Mouse (Mus musculus) forelimb bud, embryonic 11.5 days (tissue): ENCODE measurements around the gene Tmem266.

Experiments used
- DNase-seq: peaks from one replicate; pipeline ENCODE4 v3.0.0-alpha.2; 2012; ENCODE audit warnings: low read depth, low spot score

The Tmem266 gene

GRCm38 (mm10) chr9:55326515-55327233 is at the start of gene Tmem266, which contains the start of gene Nrg4:
Tmem266 (plus strand) TSS chr9:55326913.
Nrg4 (minus strand) TSS chr9:55326844.
- peak; percentile 67 for DNase-seq

DNA sequence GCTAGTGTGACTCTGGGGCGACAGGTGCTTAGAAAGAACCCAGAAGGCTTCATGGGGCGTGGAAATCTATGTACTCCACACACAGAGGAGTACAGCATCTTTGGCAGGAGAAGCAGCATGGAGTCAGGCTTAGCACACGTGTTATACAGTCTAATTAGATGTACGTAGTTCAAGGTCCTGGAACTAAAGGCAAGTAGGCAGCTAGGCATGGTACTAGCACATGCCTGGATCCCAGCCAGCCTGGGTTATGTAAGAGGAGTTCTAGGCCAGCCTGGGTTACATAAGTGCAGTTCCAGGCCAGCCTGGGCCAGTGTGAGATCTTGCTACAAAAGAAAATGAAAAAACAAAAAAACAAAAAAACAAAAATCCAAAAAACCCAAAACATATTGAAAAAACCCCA is 49.2 kb upstream of the Tmem266 start:
- DNase-seq, result no peak

DNA sequence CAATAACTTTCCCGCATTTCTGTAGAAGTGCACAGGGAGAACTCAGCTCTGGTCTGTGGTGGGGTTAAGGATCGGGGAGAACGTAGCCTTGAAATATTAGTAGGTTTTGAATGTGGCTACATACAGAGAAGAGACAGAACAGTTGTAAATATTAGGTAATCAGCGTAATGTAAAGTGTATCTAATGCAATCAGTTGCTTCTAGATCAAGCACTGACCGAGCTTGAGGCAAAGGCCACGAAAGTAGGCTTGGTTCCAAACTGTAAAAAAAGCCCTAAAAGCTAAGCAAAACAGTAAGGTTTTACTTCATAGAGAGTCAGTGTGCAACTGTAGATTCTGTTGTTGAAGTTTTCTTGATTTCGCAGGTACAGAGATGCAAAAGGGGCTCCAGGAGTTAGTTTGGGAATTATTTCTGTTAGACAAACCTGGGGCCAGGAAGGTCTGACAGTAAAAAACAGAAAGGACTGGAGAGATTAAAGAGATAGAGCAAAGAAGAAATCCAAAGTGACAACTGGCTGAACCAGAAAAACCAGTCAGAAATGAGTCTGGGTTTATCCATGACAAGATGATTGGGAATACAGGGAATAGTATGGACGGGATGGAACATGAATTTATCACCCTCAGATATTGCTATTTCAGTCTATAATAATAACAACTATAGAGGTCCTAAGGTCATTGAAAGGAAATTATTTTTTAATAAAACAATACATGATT is 47.4 kb upstream of the Tmem266 start:
- DNase-seq, result no peak

- DNase-seq, result peak; percentile 57
Measured at GRCm38 (mm10) chr9:55283516-55283915, 43.2 kb upstream of the Tmem266 start.

- DNase-seq, result no peak
Measured at GRCm38 (mm10) chr9:55285197-55285596, 41.5 kb upstream of the Tmem266 start.

DNA sequence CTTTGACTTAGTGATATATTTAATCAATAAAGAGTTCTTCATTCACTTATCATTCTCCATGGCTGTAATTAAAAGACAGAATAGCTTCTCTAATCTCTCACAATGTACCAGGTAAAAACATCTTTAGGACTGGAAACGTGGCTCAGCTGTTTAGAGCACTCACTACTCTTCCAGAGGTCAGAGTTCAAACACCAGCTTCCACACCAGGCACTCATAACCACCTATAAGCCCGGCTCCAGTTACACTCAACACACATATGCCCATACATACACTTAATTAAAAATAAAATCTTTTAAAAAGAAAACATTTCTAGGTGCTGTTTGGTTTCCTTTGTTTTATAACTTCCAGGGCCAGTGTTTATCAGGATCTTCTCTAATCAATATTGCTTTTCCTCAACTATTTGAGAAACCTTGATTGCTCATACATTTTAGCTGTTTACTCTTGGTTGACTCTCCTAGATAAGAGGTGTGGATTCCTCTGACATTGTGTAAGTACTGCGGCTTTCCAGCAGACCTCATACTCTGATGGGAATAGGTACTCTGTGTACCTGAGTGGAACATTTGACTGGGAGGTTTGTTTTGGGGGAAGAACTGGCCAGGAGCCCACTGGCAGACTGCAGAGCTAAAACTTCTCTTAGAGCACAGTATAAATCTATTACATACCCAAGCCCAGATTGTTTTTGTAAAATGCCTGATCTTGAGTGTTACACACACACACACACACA is 37.1 kb upstream of the Tmem266 start:
- DNase-seq, result no peak

DNA sequence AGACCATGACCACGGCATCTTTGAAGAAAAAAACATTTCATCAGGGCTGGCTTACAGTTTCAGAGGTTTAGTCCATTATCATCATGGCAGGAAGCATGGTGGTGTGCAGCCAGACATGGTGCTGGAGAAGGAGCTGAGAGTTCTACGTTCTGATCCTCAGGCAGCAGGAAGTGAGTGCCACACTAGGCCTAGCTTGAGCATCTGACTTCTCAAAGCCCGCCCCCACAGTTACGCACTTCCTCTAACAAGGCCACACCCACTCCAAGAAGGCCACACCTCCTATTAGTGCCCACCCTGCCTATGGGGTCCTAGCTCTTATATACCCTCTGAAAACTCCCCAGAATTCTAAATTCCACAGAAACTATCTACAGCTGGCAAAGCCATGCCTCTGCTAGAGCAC is 34.7 kb upstream of the Tmem266 start:
- DNase-seq, result no peak

- DNase-seq, result peak; percentile 19
Measured at GRCm38 (mm10) chr9:55296221-55296620, 30.5 kb upstream of the Tmem266 start.

DNA sequence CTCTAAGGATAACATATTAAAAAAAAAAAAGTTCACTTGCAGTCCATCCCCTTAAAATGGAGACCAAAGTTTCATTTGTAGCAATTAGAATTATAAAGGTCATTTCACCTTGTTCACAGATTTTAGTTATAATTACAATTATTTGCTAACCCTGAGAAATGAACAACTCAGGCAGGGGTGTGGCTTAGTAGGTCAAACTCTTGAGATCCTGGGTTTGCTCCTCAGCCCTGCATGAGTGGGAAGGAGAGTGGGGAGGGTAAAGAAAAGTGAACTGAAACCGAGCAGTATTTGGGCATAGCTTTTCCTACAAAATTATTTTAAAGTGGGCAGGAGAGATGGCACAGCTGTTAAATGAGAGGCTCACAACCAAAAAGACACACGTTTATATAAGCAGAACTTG is 19.6 kb upstream of the Tmem266 start:
- DNase-seq, result no peak

GRCm38 (mm10) chr9:55307557-55307956 is 19.2 kb upstream of the Tmem266 start:
- no peak for DNase-seq

DNA sequence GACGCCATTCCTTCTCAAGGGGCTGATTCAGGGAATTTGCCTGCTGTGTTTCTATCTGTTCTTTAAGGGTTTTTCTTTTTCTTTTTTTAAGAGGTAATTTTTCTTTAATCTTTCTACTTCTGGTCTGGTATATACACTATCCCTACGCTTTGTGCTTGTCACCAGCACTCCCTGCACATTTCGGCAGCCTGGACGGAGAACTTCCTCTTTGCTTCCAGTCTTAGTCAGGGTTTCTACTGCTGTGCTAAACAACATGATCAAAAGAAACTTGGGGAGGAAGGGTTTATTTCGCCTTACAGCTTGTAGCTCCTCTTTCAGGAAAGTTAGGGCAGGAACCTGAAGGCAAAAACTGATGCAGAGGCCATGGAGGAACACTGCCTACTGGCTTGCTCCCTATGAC is 18.3 kb upstream of the Tmem266 start:
- DNase-seq, result no peak

DNA sequence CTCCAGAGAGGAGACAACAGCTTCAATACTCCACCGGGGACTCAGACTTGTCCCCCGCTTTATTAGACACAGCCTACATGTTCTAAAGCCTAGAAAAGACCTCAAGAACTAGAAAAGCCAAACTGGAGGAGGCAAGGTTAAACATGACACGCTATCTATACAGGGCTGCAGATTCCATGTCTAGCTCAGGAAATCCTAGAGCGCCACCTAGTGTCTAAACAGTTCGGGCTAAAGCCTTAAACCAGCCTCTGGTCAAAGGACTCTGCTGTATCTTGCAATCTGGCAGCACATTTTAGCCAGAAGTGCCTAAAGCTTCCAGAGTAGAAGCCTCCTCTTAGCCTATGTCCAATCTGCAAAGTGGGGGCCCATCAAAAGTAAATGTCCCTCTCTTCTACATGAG is 15.2 kb upstream of the Tmem266 start:
- peak; percentile 83 for DNase-seq

DNA sequence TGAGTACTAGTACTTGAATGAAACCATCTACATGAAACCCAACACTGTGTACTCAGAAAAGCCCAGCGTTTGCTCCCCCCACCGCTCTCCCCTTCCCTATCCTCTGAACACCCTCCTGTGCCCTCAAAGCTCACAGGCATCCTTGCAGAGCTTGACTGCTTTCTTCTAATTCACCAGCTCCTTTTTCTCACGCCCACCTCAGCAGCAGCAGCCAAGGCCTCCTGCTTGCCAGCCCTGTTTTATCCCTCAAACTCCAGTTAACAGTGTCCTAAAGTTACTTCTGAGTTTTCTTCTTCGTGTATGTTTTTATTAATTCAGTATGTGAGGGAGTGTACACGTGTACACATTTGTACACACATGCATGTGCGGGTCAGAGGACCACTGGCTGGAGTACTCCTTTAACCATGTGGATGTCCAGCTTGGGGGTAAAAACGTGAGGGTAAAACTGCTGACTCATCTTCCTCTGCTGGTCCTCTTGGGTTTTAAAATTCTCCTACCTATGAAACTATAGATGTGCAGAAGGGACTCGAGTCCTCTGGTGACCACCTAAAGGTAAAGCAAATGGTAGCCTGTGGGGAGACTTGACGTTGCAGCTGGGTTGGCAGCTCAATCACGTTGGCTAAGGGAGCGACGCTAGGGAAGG is 13.0 kb upstream of the Tmem266 start:
- DNase-seq, result no peak

GRCm38 (mm10) chr9:55322641-55323040 is 4.1 kb upstream of the Tmem266 start:
- no peak for DNase-seq

- no peak for DNase-seq
Measured at GRCm38 (mm10) chr9:55324085-55324484, 2.6 kb upstream of the Tmem266 start.

DNA sequence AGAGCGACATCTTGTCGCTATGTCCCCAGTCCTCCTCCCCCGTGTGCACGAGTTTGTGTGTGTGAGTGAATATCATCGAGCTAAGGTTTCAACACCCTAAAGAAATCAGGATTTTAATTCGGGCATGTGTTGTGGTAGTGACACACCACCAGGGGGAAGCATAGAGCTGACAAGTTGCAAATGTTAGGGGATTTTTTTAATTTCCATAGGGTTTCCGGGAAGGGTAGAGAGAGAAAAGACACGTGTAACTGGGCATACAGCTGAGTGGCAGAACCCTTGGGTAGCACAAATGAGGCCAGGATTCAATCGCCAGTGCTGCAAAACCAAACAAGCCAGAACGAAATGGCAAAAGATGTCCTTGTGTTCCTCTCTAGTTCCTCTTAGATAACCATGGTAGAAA is 2.2 kb upstream of the Tmem266 start:
- DNase-seq, result no peak

- no peak for DNase-seq
Measured at GRCm38 (mm10) chr9:55325061-55325460, 1.7 kb upstream of the Tmem266 start.

DNA sequence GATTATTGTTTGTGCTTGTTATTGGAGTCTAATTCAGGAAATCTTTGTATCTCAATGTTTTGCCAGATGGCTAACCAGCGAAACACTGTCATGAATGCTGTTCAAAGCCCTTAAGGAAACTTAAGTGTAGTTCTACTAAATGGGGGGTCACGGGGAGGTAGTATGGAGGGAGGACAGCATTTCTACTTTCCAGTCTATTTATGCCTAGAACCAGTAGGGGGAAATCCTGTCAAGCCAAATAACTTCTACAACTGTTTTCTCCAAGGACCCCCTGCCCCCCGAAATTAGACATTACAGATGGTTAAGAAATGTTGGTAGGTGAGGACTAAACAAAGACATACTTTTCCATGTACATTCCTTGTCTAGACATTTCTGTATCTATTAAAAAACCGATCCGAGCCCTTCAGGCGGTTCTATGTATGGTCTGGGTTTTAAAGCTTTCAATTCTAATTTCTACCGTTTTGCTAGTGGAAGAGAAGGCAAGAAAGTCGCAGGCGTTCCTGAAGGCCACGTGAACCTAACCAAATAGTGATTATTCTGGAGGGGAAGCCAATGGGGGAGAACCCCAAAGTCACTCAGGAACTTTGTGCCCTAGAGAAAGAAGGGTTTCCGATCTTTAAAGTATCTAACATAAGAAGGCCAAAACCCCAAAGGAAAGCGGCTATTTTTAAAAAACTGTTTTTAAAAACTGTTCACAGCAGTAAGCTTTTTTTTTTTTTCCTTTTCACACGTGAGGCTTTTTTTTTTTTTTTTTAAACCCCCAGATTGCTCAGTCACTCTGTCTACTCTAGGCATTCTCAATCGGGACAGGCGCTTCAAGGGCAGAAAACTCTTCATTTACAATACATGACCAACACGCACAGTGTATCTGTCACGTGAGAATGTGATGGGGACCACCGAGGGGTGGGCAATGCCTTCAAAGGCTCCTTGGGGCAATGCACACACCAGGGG is 874 bp upstream of the Tmem266 start:
- DNase-seq, result peak; percentile 9

DNA sequence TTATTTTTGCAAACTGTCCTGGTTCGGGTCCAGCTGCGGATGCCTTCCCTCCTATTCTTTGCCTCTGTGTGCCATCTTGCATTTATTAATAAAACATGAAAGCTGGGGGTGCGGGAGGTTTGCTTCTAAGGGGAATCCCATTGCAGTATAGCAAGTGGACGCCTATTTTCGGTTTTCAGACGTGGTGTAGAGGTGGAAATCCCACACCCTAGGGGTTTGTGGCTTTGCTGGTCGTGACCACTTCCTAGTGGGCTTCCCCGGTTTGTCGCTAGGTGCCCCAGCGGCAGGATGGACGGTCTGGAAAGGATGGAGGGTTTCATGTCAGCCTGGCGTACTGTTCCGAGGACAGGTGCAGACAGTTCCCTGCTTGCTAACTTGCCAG is 512 bp downstream of the Tmem266 start:
- peak; percentile 40 for DNase-seq

GRCm38 (mm10) chr9:55328151-55328918 is 1.6 kb downstream of the Tmem266 start:
- DNase-seq, result no peak
